Mouse (Mus musculus) megakaryocyte, embryonic 14.5 days (primary cell): ENCODE measurements around the gene Arhgap18. TPM values are rescaled to one million over a fixed set of nuclear protein-coding genes. Genes with fewer than 3 reads are reported as not detected.
"Not testable (repeated sequence)": the region's sequence is repeated elsewhere in the genome, so short reads cannot be mapped to it uniquely, and the experiment has no call there.

Experiments
- H3K27me3 ChIP-seq: replicated peaks from 2 replicates; pipeline ENCODE3; 2012; ENCODE audit warnings: inconsistent platforms
- H3K36me3 ChIP-seq: replicated peaks from 2 replicates; pipeline ENCODE3; 2012; ENCODE audit warnings: low read length, inconsistent platforms, mixed read lengths
- H3K4me1 ChIP-seq: 2 replicates; pipeline ENCODE4 v1.6.1; 2012; ENCODE audit warnings: inconsistent platforms
- H3K4me3 ChIP-seq: replicated peaks from 2 replicates; pipeline ENCODE3; 2012; ENCODE audit warnings: moderate library complexity, mild to moderate bottlenecking, inconsistent platforms
- H3K9me3 ChIP-seq: 2 replicates; pipeline ENCODE4 v1.6.1; 2012; ENCODE audit warnings: inconsistent platforms
- FLI1 ChIP-seq: IDR thresholded peaks from 2 replicates; pipeline ENCODE4 v1.6.1; 2012; ENCODE audit warnings: low read length, inconsistent platforms, mixed read lengths
- GATA1 ChIP-seq: IDR thresholded peaks from 3 replicates; pipeline ENCODE4 v1.6.1; 2012; ENCODE audit warnings: mixed read lengths, low read length, inconsistent platforms, borderline replicate concordance
- polyA plus RNA-seq: library from polyadenylated mRNA; stranded (reverse); fragments of >175 nt; gene quantifications from 2 replicates; pipeline ENCODE4 v1.2.3, GENCODE M21; 2012; ENCODE audit warnings: low replicate concordance; ENCODE audit not compliant: insufficient read depth

Arhgap18 gene
- polyA plus RNA-seq, 1 experiment: 9.3 TPM

DNA sequence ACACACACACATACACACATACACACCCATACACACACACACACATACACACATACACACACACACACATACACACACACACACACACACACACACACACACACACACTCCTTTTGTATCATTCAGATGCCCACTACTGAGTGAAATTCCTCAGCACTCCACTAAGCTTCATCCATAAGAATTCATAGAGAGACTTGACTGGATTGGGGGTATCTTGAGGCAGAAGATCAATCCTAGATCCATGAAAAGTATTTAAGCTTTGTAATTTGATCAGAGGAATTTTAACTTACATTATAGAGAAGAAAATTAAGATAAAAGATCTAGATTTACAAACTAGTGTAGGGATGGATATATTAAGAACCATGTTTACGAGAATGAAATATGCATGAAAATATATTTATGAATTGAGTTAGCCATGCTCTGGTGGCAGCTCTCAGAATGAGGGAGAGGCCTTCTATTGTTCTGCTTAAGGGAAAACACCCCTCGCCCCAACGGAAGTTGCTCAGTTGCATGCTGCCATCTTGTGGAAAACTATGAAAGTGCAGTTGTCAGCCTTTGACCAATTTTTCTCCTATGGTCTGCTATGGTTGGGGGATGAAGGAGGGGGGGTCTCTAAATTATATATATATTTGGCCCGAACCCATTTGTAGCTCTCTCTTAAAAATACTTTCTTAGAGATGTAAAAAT is 137.2 kb downstream of the Arhgap18 start:
- Histone ChIP-seq H3K4me3 (no peak overlapping the region), H3K4me1 (peaks cover 14% of the 10 kb centered on the region), H3K9me3 (no peaks in the 10 kb centered on the region), H3K27me3 (no peaks in the 10 kb centered on the region), H3K36me3 (peaks cover 72% of the 10 kb centered on the region)
- no peak for TF ChIP-seq FLI1
- no peak for TF ChIP-seq GATA1

DNA sequence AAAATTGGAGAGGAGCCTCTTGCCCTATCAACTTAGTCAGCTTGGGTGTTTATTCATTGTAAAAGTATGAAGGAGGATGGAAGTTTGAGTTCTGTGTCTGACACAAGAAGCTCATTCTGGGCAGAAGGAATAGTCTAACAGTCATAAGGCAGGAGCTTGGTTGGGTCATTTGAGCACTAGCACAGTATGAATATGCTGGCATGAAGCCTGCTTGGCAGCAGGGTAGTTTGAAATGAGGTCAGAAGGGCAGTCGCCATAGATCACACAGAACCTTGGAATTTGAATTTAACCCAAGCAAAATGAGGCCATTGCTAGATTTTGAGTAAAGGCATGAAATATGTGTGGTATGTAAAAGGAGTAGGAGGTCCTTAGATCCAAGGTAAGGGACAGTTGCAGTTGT is 139.9 kb downstream of the Arhgap18 start:
- no peaks in the 10 kb centered on the region for H3K27me3 ChIP-seq
- H3K9me3 ChIP-seq: no peaks in the 10 kb centered on the region
- H3K4me3 ChIP-seq: no peak overlapping the region
- H3K4me1 ChIP-seq: peaks cover 13% of the 10 kb centered on the region
- H3K36me3 ChIP-seq: peaks cover 66% of the 10 kb centered on the region
- TF ChIP-seq GATA1: no peak
- TF ChIP-seq FLI1: no peak

DNA sequence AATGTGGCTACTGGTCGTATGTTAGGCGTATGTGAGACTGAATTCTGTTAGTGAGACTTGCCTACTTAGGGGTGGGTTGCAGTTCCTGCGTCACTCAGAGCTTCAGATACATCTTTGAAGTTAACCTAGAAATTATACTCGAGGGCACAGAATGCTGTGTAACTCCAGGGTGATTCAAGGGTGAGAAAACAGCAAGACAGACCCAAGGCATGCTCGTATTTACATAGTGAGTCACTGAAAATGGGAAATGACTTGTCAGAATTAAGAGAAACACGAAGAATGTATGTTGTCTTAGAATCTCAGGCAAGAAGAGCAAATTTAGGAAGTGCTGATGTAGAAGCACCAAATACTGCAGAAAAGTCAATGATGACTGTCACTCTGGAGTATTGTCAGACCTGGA is 142.5 kb downstream of the Arhgap18 start:
- no peak for TF ChIP-seq GATA1
- no peak for TF ChIP-seq FLI1
- Histone ChIP-seq H3K4me3 (no peak overlapping the region), H3K9me3 (no peaks in the 10 kb centered on the region), H3K4me1 (peaks cover 13% of the 10 kb centered on the region), H3K36me3 (peaks cover 71% of the 10 kb centered on the region), H3K27me3 (no peaks in the 10 kb centered on the region)

GRCm38 (mm10) chr10:26900426-26900825 is 147.2 kb downstream of the Arhgap18 start:
- peaks cover 29% of the 10 kb centered on the region for H3K4me1 ChIP-seq
- no peaks in the 10 kb centered on the region for H3K9me3 ChIP-seq
- no peak for TF ChIP-seq GATA1
- no peak for TF ChIP-seq FLI1
- peaks cover 89% of the 10 kb centered on the region for H3K36me3 ChIP-seq
- H3K4me3 ChIP-seq: no peak overlapping the region
- H3K27me3 ChIP-seq: no peaks in the 10 kb centered on the region

- peaks cover 22% of the 10 kb centered on the region; the same call in 1 of the 2 replicates for H3K4me1 ChIP-seq
- H3K27me3 ChIP-seq: no peaks in the 10 kb centered on the region
- no peaks in the 10 kb centered on the region for H3K9me3 ChIP-seq
- peaks cover 89% of the 10 kb centered on the region for H3K36me3 ChIP-seq
- H3K4me3 ChIP-seq: no peak overlapping the region
- TF ChIP-seq GATA1: no peak
- TF ChIP-seq FLI1: no peak
Measured at GRCm38 (mm10) chr10:26903781-26904180, 150.6 kb downstream of the Arhgap18 start.

GRCm38 (mm10) chr10:26911176-26911575 is 158.0 kb downstream of the Arhgap18 start:
- no peak for TF ChIP-seq GATA1
- no peak for TF ChIP-seq FLI1
- Histone ChIP-seq H3K4me1 (no peaks in the 10 kb centered on the region), H3K4me3 (no peak overlapping the region), H3K9me3 (no peaks in the 10 kb centered on the region), H3K36me3 (peaks cover 74% of the 10 kb centered on the region), H3K27me3 (no peaks in the 10 kb centered on the region)

- no peaks in the 10 kb centered on the region for H3K4me1 ChIP-seq
- H3K27me3 ChIP-seq: no peaks in the 10 kb centered on the region
- H3K36me3 ChIP-seq: peaks cover 76% of the 10 kb centered on the region
- no peak overlapping the region for H3K4me3 ChIP-seq
- TF ChIP-seq GATA1: no peak
- TF ChIP-seq FLI1: no peak
- H3K9me3 ChIP-seq: no peaks in the 10 kb centered on the region
Measured at GRCm38 (mm10) chr10:26912112-26912797, 159.0 kb downstream of the Arhgap18 start.

GRCm38 (mm10) chr10:26912807-26913206 is 159.6 kb downstream of the Arhgap18 start:
- H3K9me3 ChIP-seq: no peaks in the 10 kb centered on the region
- H3K36me3 ChIP-seq: peaks cover 81% of the 10 kb centered on the region
- TF ChIP-seq GATA1: no peak
- TF ChIP-seq FLI1: no peak
- no peaks in the 10 kb centered on the region for H3K27me3 ChIP-seq
- H3K4me1 ChIP-seq: no peaks in the 10 kb centered on the region
- H3K4me3 ChIP-seq: no peak overlapping the region

DNA sequence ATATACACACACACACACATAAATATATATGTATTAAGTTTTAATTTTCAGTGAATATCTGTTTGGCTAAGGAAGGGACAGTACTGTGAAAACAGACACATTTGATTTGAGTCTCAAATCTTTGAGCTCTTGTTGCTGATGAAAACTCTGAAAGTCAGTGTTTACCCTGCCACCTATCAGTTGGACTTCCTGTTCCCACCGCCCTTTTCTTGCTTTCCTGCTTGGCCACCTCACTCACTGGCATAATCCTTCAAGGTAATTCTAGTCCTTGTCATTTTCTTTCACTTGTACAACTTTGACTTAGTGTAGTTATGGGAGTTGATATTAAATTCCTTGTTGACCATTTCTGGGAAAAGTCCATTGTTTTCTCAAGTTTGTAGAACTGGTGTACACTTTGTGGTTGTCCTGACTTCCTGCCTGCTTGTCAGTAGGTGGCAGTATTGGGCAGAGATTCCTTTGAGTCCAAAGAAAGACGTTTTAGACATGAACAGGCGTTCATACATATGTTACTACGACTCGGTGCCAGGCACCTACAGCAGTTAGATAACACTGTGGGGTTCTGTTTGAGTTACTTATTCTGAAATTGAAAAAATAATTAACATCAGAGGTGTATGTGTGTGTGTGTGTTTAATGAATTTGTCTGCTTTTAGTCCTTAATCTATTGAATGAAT is 166.2 kb downstream of the Arhgap18 start:
- peaks cover 7% of the 10 kb centered on the region; the same call in 1 of the 2 replicates for H3K4me1 ChIP-seq
- no peaks in the 10 kb centered on the region for H3K27me3 ChIP-seq
- no peaks in the 10 kb centered on the region for H3K9me3 ChIP-seq
- H3K4me3 ChIP-seq: no peak overlapping the region
- TF ChIP-seq FLI1 (no peak), GATA1 (no peak)
- H3K36me3 ChIP-seq: peaks cover 58% of the 10 kb centered on the region

- H3K27me3 ChIP-seq: no peaks in the 10 kb centered on the region
- H3K4me3 ChIP-seq: no peak overlapping the region
- H3K36me3 ChIP-seq: peaks cover 48% of the 10 kb centered on the region
- H3K9me3 ChIP-seq: no peaks in the 10 kb centered on the region
- no peak for TF ChIP-seq GATA1
- H3K4me1 ChIP-seq: peaks cover 7% of the 10 kb centered on the region; the same call in 1 of the 2 replicates
Measured at GRCm38 (mm10) chr10:26920383-26920979, 167.3 kb downstream of the Arhgap18 start.

DNA sequence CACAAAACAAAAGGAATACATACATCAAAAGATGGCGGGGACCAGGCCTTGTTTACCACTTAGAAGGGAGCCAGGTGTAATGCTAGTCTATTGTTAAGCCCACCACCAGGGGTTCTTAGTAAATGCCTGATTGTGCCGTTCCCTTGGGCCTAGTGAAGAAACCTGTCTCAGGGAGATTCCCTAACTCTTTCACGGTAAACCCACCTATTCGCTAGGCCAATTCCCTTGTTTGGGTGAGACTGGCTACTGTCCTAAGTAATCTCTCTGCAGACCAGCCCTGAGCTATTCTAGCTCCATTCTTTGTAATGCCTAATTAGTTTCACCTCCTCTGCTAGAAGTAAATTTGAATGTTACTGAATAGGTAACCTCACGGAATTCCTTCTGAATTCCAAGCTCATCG is 182.8 kb downstream of the Arhgap18 start:
- not testable (repeated sequence) for H3K9me3 ChIP-seq, H3K4me1 ChIP-seq, H3K27me3 ChIP-seq, H3K4me3 ChIP-seq, H3K36me3 ChIP-seq

DNA sequence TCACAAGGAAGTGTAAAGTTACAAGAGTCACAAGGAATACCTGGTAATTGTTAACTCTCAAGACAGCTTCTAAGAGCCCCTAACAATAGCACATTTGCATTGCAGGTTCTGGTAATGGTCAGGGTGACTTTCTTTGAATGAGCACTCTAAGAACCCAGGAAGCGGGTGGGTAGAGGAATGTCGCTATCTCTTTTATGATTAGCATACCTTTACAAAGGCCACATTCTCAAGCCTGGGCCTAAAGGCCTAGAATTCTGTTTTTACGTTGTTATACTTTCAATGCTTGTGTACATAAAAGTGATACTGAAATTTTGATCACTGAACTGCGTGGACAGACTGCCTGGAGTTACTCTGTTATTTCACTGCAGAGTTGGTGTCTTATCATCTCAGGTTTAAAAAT is 185.2 kb downstream of the Arhgap18 start:
- not testable (repeated sequence) for H3K4me3 ChIP-seq

More for the DNA sequence above, 185.2 kb downstream of the Arhgap18 start:
- not testable (repeated sequence) for H3K36me3 ChIP-seq, H3K27me3 ChIP-seq, H3K9me3 ChIP-seq, H3K4me1 ChIP-seq
